Mouse (Mus musculus): ENCODE measurements around the gene Ccr10.

Ccr10 gene

GRCm38 (mm10) chr11:101174851-101175628 is at the start of gene Ccr10:
TSS of gene Ccr10 (minus strand) at chr11:101175443.
- DNase-seq (ENCODE audit: low spot score in 2 of 2) = no peak

GRCm38 (mm10) chr11:101224337-101224736 is 49.1 kb upstream of the Ccr10 start:
- DNase-seq (ENCODE audit: low spot score in 2 of 2) = no peak

DNA sequence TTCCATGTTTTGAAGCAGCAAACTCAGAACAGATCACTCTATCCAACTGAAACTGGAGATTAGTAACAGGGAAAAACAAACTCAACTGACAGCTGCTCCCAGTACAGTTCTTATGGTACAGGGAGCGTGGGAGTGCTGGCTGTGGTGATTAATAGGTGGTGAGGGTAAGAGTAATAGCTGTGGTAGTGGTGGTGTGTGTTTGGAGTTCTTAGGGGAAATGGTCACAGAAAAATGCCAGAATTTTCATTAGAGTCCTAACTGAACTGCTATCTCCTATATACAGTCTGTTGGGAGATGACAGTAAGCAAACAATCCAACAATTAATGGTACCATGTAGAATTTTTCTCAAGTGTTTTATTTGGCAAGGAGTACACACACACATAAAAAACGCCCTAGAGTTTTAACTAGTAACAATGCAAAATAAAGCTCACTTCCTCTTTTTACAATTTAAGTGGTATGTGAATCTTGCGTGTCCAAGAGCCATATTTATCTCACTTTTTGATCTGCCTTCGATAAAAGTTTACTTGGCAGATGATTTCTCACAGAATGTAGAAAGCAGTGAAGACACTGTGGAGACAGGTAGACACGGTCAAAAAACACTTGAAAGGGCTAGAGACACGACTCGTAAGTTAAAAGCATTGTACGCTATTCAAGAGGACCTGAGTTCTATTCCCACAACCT is 46.2 kb upstream of the Ccr10 start:
- no peak for DNase-seq (ENCODE audit: low spot score in 2 of 2)

- DNase-seq (ENCODE audit: low spot score in 2 of 2) = no peak
Measured at GRCm38 (mm10) chr11:101220853-101221252, 45.6 kb upstream of the Ccr10 start.

DNA sequence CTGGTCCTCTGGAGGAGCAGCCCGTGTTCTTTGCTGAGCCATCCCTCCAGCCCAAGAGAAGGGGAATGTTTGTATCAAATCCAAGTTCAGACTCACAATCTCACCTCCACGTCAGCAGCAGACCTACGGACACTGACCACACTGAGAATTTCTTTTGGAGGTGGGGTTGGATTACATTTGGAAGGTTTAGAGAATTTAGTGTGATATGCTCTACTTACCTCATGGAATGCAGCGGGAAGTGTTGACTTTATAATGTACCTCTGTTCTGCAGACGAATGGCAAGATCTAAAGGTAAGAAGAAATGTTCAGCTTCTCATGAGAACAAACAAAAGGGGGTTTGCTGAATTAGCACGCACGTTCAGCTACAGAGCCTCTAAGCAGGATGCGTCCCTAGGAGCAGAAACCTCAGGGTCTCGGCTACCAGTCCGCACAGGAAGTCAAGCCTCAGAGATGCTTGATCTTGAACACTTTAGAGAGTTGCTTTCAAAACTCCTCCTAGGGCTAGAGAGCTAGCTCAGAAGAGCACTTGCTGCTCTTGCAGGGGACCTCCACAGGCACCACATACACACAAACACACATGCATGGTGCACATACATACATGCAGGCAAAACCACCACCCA is 43.3 kb upstream of the Ccr10 start:
- DNase-seq (ENCODE audit: low spot score in 2 of 2) = no peak

DNA sequence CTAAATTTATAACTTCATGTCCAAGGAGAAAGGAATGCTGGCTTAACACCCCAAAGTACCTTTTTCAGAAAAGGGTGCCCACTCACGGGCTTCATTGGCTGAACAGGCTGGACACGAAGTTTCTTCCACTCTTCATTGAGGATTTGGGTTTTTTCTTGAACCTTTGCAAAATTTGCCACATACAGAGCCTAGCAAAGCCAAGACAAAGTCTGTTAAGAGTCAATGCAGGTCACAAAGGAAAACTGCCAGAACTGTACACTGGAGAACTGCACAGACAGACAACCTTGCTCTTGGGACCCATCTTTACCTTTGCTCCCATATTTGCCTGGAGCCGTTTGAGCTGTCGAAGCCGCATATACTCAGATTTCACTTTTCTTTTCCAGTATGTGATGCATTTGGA is 41.7 kb upstream of the Ccr10 start:
- no peak for DNase-seq (ENCODE audit: low spot score in 2 of 2)

GRCm38 (mm10) chr11:101211970-101212369 is 36.7 kb upstream of the Ccr10 start:
- DNase-seq (ENCODE audit: low spot score in 2 of 2) = no peak

DNA sequence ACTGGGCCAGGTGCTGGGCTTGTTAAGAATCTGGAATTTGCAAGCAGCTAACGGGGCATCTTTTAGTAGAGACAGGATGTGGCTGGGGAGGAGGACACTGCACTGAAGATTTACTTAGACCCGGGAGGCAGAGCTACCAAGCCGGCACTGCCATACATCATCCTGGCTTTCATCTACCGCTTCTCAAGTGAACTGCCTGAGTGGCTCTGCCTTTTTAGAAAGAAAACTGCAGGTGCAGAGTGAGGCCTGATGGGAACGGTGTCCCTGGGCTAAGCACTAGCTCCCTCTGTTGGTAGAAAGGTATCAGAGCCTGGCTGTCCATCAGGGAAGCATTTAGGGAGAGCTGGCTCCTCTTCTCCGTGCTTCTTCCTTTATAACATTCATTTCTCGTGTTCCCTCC is 25.7 kb upstream of the Ccr10 start:
- peak in 1 of 2 experiments; percentile 55 for DNase-seq (ENCODE audit: low spot score in 2 of 2)

DNA sequence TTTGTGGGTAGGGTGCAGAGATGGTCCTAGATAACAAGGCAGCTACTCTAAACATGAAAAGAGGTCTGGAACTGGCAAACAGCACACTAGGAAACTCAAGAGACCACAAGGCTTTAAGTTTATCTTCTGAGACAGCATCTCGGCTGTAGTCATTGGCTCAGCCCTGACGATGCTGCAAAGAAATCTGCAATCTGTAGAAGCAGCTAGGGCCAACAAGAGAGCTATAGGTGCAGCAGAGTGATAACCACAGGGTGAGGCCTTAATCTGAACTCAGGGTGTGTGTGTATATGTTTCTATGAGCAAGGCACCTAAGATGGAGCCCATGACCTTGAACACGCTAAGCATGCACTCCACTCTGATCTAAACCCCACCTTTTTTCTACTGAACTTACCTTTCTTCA is 24.3 kb upstream of the Ccr10 start:
- DNase-seq (ENCODE audit: low spot score in 2 of 2) = no peak

DNA sequence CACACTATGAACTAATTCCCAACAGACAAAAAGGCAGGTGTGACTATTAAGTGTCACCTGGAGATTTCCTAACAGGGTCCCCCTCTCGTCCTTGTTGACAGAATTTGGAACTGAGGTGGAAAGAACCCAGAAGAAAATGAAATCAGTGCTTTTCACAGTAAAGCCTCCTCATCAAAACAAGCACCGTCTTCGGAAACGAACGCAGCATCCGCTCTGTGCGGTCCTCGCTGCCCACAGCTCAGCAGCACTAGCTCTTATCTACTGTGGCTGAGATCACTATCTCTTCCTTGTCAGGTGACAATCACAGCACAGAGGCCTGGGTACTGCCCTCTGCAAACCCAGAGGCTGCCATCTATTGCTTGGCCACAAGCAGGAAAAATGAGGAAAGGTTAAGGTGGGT is 20.9 kb upstream of the Ccr10 start:
- DNase-seq (ENCODE audit: low spot score in 2 of 2) = peak in 1 of 2 experiments; percentile 59

- no peak for DNase-seq (ENCODE audit: low spot score in 2 of 2)
Measured at GRCm38 (mm10) chr11:101195571-101195970, 20.3 kb upstream of the Ccr10 start.

DNA sequence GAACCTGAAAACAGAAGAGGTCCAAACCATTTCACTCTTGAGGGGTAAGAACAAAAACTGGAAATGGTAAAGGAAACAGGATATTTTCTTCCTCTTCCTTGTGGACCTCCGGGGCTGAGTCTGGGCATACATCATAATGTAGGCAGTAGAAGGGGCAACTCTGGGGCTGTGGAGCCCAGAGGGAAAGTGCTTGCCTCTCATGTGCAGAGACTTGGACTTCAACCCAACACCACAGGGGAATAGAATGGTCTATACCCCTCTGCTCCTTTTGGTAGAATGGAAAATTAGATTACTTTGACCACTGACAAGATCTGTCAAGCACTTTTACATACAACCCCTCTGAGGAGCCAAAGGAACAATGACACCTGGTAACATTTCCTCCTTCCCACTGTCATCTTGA is 19.9 kb upstream of the Ccr10 start:
- DNase-seq (ENCODE audit: low spot score in 2 of 2) = no peak

- DNase-seq (ENCODE audit: low spot score in 2 of 2) = no peak
Measured at GRCm38 (mm10) chr11:101194643-101195042, 19.4 kb upstream of the Ccr10 start.

GRCm38 (mm10) chr11:101194137-101194536 is 18.9 kb upstream of the Ccr10 start:
- no peak for DNase-seq (ENCODE audit: low spot score in 2 of 2)

DNA sequence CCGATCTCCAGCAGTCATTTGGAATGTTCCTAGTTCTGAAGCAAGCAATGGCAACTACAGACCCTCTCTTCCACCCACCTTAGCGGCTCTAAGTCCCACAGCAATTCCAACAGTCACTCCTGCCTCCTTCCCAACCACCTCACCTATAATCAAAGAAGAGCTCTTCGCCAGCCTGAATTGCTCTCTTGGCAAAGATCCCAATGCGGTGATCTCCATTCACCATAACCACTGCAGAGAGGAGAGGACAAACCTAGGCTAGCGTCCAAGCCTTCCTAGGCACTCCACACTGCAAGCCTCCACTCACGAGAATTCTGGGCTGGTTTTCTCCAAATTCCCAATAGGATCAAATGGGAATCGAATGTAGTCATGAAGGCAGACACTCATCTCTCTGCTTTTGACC is 17.8 kb upstream of the Ccr10 start:
- DNase-seq (ENCODE audit: low spot score in 2 of 2) = no peak

DNA sequence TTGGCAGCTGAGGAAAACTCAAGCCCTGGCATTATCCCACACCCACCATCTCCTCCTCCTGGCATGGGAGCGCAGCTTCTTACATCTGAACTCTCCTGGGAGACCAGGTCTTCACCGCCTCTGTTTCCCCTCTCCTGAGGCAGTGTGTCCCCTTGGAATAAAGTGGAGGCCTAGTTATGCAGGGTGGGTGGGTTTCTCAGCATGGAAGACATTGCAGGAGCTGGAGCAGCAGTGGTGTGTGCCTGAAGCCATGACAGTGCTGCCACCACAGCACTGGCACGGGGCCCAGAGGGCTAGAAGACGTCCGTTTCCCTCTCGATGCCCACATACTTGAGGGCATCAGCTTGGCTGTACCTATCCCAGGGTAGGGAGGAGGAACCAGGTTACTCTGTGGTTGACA is 17.4 kb upstream of the Ccr10 start:
- DNase-seq (ENCODE audit: low spot score in 2 of 2) = no peak

- DNase-seq (ENCODE audit: low spot score in 2 of 2) = no peak
Measured at GRCm38 (mm10) chr11:101191919-101192470, 16.8 kb upstream of the Ccr10 start.

GRCm38 (mm10) chr11:101190913-101191907 is 16.0 kb upstream of the Ccr10 start:
- DNase-seq (ENCODE audit: low spot score in 2 of 2) = no peak

DNA sequence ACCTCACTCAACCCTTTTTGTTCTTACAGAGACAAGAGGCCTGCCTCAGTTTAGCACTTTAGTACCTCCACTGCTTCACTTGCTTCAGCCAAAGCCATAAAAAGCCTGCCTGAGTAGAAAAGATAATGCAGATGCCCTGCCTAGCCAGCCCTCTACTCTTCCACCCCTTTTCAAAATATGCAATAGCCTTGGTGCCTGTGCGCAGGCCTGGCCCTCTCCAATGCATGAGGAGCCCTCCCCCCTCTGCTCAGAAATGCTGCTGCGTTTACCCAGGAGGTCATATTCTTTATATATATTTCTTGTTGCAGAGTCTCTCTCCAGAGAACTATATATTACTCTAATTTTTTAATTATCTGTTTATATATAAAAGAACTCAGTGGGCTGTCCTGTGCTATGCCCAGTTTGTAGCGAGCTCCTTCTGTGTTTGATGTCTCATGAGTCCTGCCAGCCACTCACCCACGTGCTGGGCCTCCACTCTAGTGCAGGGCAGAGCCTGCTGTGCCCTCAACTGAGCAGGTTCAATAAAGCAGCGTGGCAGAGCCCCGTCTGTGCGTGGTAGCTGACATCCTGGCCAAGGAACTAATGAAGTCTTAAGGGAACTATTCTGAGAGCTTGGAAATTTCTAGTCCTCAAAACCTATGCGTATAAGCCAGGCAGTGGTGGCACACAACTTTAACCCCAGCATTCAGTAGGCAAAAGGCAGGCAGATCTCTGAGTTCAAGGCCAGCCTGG is 15.1 kb upstream of the Ccr10 start:
- DNase-seq (ENCODE audit: low spot score in 2 of 2) = peak in 1 of 2 experiments; percentile 50

DNA sequence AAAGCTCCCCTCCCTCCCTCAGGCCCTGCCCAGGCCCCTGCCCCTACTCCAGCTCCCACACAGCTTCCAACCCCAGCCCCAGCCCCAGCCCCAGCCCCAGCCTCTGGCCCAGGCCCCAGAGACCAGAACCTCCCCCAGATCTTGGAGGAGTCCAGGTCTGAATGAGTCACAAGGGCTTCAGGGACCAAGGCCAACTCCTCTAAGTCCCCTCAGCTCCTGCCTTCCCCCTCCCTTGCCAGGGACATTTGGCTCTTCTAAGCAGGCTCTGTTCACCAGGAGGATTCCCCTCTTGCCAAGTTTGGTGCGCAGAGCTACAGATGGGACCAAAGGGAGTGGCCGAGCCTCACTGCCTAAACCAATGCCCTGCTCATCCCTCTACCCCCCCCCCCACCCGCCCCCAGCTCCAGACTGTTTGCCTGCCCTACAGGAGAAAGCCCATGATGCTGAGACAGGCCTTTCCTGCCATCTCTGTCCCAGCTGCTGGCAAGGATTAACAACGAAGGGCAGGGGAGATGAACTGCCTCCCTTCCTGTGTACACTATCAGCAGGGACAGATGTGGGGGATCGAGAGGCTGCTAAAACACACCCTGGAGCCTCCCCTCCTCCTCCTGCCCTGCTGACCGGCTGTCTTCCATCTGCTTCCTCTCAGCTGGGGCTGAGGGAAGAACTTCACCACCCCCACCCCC is 14.4 kb upstream of the Ccr10 start:
- peak in 1 of 2 experiments; percentile 67 for DNase-seq (ENCODE audit: low spot score in 2 of 2)
